Mouse (Mus musculus): ENCODE measurements around the gene Adamts4. TPM values are rescaled to one million over a fixed set of nuclear protein-coding genes. Genes with fewer than 3 reads are reported as not detected.

The Adamts4 gene
- total and polyA plus RNA-seq, 2 experiments from 2014 or later, result 3.9 to 4.1 TPM

GRCm38 (mm10) chr1:171258921-171259320 is 8.7 kb downstream of the Adamts4 start:
- H3K27me3 ChIP-seq (ENCODE audit: control insufficient read depth, insufficient read depth, low read length), result no peaks in the 10 kb centered on the region
- H3K36me3 ChIP-seq (replicated peaks; ENCODE audit: control insufficient read depth, insufficient read depth, low read length), result peaks cover 4% of the 10 kb centered on the region
- no peak overlapping the region for H3K4me3 ChIP-seq (ENCODE audit: low read depth, low read length)
- 41% methylated on average over 17 of the region's 17 CpGs for WGBS
- TF ChIP-seq CTCF (IDR thresholded peaks at IDR 0.05; ENCODE audit: low read depth), result no peak
- no peak for TF ChIP-seq EP300 (IDR thresholded peaks at IDR 0.05; ENCODE audit: low read depth)
- peaks cover 9% of the 10 kb centered on the region for H3K4me1 ChIP-seq (ENCODE audit: control insufficient read depth, insufficient read depth)
- ATAC-seq (ENCODE audit: insufficient read depth, low read depth), result no peak
- no peak for DNase-seq (ENCODE audit: low spot score)
- H3K9ac ChIP-seq (replicated peaks; ENCODE audit: low read depth, low read length), result 0 out of 2 replicates have a peak overlapping the region, but pooled peaks have one; percentile 10
- H3K27ac ChIP-seq (ENCODE audit: low read depth), result no peak overlapping the region
- no peaks in the 10 kb centered on the region for H3K9me3 ChIP-seq (replicated peaks; ENCODE audit: control insufficient read depth, low read length)
- no peak overlapping the region for H3K4me2 ChIP-seq (ENCODE audit: low read depth, low read length)

GRCm38 (mm10) chr1:171260316-171260715 is 10.1 kb downstream of the Adamts4 start:
- ATAC-seq (ENCODE audit: insufficient read depth, low read depth), result no peak
- no peak for TF ChIP-seq CTCF (IDR thresholded peaks at IDR 0.05; ENCODE audit: low read depth)
- no peak for TF ChIP-seq EP300 (IDR thresholded peaks at IDR 0.05; ENCODE audit: low read depth)
- WGBS, result 67% methylated on average over 3 of the region's 3 CpGs
- Histone ChIP-seq H3K27me3 (ENCODE audit: control insufficient read depth, insufficient read depth, low read length) (no peaks in the 10 kb centered on the region), H3K4me1 (ENCODE audit: control insufficient read depth, insufficient read depth) (peaks cover 9% of the 10 kb centered on the region), H3K9ac (replicated peaks; ENCODE audit: low read depth, low read length) (no peak overlapping the region), H3K4me3 (ENCODE audit: low read depth, low read length) (no peak overlapping the region), H3K4me2 (ENCODE audit: low read depth, low read length) (no peak overlapping the region), H3K9me3 (replicated peaks; ENCODE audit: control insufficient read depth, low read length) (no peaks in the 10 kb centered on the region), H3K36me3 (replicated peaks; ENCODE audit: control insufficient read depth, insufficient read depth, low read length) (no peaks in the 10 kb centered on the region; the same call in 1 of the 2 replicates), H3K27ac (ENCODE audit: low read depth) (no peak overlapping the region)
- no peak for DNase-seq (ENCODE audit: low spot score)

- Histone ChIP-seq H3K4me1 (ENCODE audit: control insufficient read depth, insufficient read depth) (peaks cover 9% of the 10 kb centered on the region), H3K36me3 (replicated peaks; ENCODE audit: control insufficient read depth, insufficient read depth, low read length) (no peaks in the 10 kb centered on the region; the same call in 1 of the 2 replicates), H3K27me3 (ENCODE audit: control insufficient read depth, insufficient read depth, low read length) (no peaks in the 10 kb centered on the region), H3K4me3 (ENCODE audit: low read depth, low read length) (peak overlapping the region; percentile 36), H3K9ac (replicated peaks; ENCODE audit: low read depth, low read length) (peak overlapping the region; percentile 45), H3K9me3 (replicated peaks; ENCODE audit: control insufficient read depth, low read length) (no peaks in the 10 kb centered on the region), H3K4me2 (ENCODE audit: low read depth, low read length) (peak overlapping the region; percentile 64), H3K27ac (ENCODE audit: low read depth) (peak overlapping the region; percentile 97)
- DNase-seq (ENCODE audit: low spot score), result peak; percentile 93
- TF ChIP-seq CTCF (IDR thresholded peaks at IDR 0.05; ENCODE audit: low read depth) (no peak), EP300 (IDR thresholded peaks at IDR 0.05; ENCODE audit: low read depth) (0 out of 2 replicates have a peak, but pooled peaks have one; percentile 20)
- peak; percentile 74 for ATAC-seq (ENCODE audit: insufficient read depth, low read depth)
- 0% methylated on average over 8 of the region's 8 CpGs for WGBS
Measured at GRCm38 (mm10) chr1:171262594-171263130, 12.4 kb downstream of the Adamts4 start.

GRCm38 (mm10) chr1:171263185-171263611 is 13.0 kb downstream of the Adamts4 start:
- 0% methylated on average over 2 of the region's 2 CpGs for WGBS
- no peaks in the 10 kb centered on the region for H3K27me3 ChIP-seq (ENCODE audit: control insufficient read depth, insufficient read depth, low read length)
- TF ChIP-seq EP300 (IDR thresholded peaks at IDR 0.05; ENCODE audit: low read depth) (0 out of 2 replicates have a peak, but pooled peaks have one; percentile 25), CTCF (IDR thresholded peaks at IDR 0.05; ENCODE audit: low read depth) (no peak)
- no peaks in the 10 kb centered on the region for H3K9me3 ChIP-seq (replicated peaks; ENCODE audit: control insufficient read depth, low read length)
- no peak overlapping the region for H3K9ac ChIP-seq (replicated peaks; ENCODE audit: low read depth, low read length)
- H3K4me1 ChIP-seq (ENCODE audit: control insufficient read depth, insufficient read depth), result peaks cover 9% of the 10 kb centered on the region
- DNase-seq (ENCODE audit: low spot score), result peak; percentile 93
- H3K27ac ChIP-seq (ENCODE audit: low read depth), result peak overlapping the region; percentile 97
- ATAC-seq (ENCODE audit: insufficient read depth, low read depth), result peak; percentile 90
- peak overlapping the region; percentile 64 for H3K4me2 ChIP-seq (ENCODE audit: low read depth, low read length)
- H3K4me3 ChIP-seq (ENCODE audit: low read depth, low read length), result peak overlapping the region; percentile 36
- H3K36me3 ChIP-seq (replicated peaks; ENCODE audit: control insufficient read depth, insufficient read depth, low read length), result no peaks in the 10 kb centered on the region

- no peaks in the 10 kb centered on the region for H3K9me3 ChIP-seq (replicated peaks; ENCODE audit: control insufficient read depth, low read length)
- DNase-seq (ENCODE audit: low spot score) (no peak), ATAC-seq (ENCODE audit: insufficient read depth, low read depth) (no peak)
- TF ChIP-seq CTCF (IDR thresholded peaks at IDR 0.05; ENCODE audit: low read depth) (peak; percentile 30; the same call in 1 of the 2 replicates), EP300 (IDR thresholded peaks at IDR 0.05; ENCODE audit: low read depth) (no peak)
- WGBS, result 65% methylated on average over 3 of the region's 3 CpGs
- H3K27me3 ChIP-seq (ENCODE audit: control insufficient read depth, insufficient read depth, low read length), result no peaks in the 10 kb centered on the region
- no peaks in the 10 kb centered on the region for H3K36me3 ChIP-seq (replicated peaks; ENCODE audit: control insufficient read depth, insufficient read depth, low read length)
- peak overlapping the region; percentile 97 for H3K27ac ChIP-seq (ENCODE audit: low read depth)
- H3K4me3 ChIP-seq (ENCODE audit: low read depth, low read length), result no peak overlapping the region
- H3K4me1 ChIP-seq (ENCODE audit: control insufficient read depth, insufficient read depth), result peaks cover 9% of the 10 kb centered on the region
- peak overlapping the region; percentile 64 for H3K4me2 ChIP-seq (ENCODE audit: low read depth, low read length)
- no peak overlapping the region for H3K9ac ChIP-seq (replicated peaks; ENCODE audit: low read depth, low read length)
Measured at GRCm38 (mm10) chr1:171263666-171264461, 13.6 kb downstream of the Adamts4 start.

Measured in heart, postnatal 0 days (tissue).